Mouse (Mus musculus): Measurements from ENCODE around the gene Ptprs. TPM values are rescaled to one million over a fixed set of nuclear protein-coding genes. Genes with fewer than 3 reads are reported as not detected.

Ptprs gene
- total and polyA plus RNA-seq, 3 experiments: 51.6 to 324 (median 80.9) TPM

GRCm38 (mm10) chr17:56464817-56465216 lies 11.5 kb downstream of the Ptprs start:
- Histone ChIP-seq H3K27me3 (ENCODE audit: control insufficient read depth in 1 of 2, insufficient read depth in 2 of 2, low read length in 2 of 2) (no peaks in the 10 kb centered on the region), H3K9ac (ENCODE audit: control insufficient read depth, low read depth, low read length, poor library complexity, severe bottlenecking) (no peak overlapping the region), H3K4me3 (ENCODE audit: control insufficient read depth in 1 of 2, insufficient read depth in 1 of 2, low read depth in 2 of 2, low read length in 2 of 2) (no peak overlapping the region), H3K4me1 (ENCODE audit: control insufficient read depth in 1 of 2, insufficient read depth in 2 of 2, low read length in 2 of 2) (no peaks in the 10 kb centered on the region), H3K27ac (ENCODE audit: control insufficient read depth, low read depth, low read length) (no peak overlapping the region), H3K9me3 (replicated peaks; ENCODE audit: insufficient read depth, low read length) (no peaks in the 10 kb centered on the region), H3K36me3 (ENCODE audit: control insufficient read depth in 1 of 2, insufficient read depth in 2 of 2, low read length in 2 of 2) (0 out of 4 replicates have a peak, but pooled peaks cover 0 to 2% of the 10 kb centered on the region in 2 experiments), H3K79me2 (ENCODE audit: control insufficient read depth, insufficient read depth, low read length, poor library complexity) (peaks cover 32% of the 10 kb centered on the region)
- TF ChIP-seq ZMIZ1 (IDR thresholded peaks at IDR 0.05; ENCODE audit: low read depth, low read length) (no peak), SMC3 (IDR thresholded peaks at IDR 0.05; ENCODE audit: low read depth, low read length) (no peak), RAD21 (IDR thresholded peaks at IDR 0.05; ENCODE audit: low read depth, low read length) (no peak), ELF1 (IDR thresholded peaks at IDR 0.05; ENCODE audit: low read depth, low read length) (no peak), MYB (IDR thresholded peaks at IDR 0.05; ENCODE audit: low read depth, low read length) (no peak), TAL1 (IDR thresholded peaks at IDR 0.05; ENCODE audit: low read length) (no peak)
- no peak for DNase-seq (ENCODE audit: low read depth, low spot score)

GRCm38 (mm10) chr17:56464345-56464744 lies 11.9 kb downstream of the Ptprs start:
- H3K27me3 ChIP-seq (ENCODE audit: control insufficient read depth in 1 of 2, insufficient read depth in 2 of 2, low read length in 2 of 2): no peaks in the 10 kb centered on the region
- H3K36me3 ChIP-seq (ENCODE audit: control insufficient read depth in 1 of 2, insufficient read depth in 2 of 2, low read length in 2 of 2): 0 out of 4 replicates have a peak, but pooled peaks cover 0 to 2% of the 10 kb centered on the region in 2 experiments
- H3K27ac ChIP-seq (ENCODE audit: control insufficient read depth, low read depth, low read length): no peak overlapping the region
- H3K4me1 ChIP-seq (ENCODE audit: control insufficient read depth in 1 of 2, insufficient read depth in 2 of 2, low read length in 2 of 2): no peaks in the 10 kb centered on the region
- TF ChIP-seq ZKSCAN1 (IDR thresholded peaks at IDR 0.05; ENCODE audit: low read depth, low read length) (peak; percentile 85), POLR2AphosphoS5 (IDR thresholded peaks at IDR 0.05; ENCODE audit: borderline replicate concordance, low read depth, low read length) (no peak)
- H3K9ac ChIP-seq (ENCODE audit: control insufficient read depth, low read depth, low read length, poor library complexity, severe bottlenecking): no peak overlapping the region
- peaks cover 30% of the 10 kb centered on the region for H3K79me2 ChIP-seq (ENCODE audit: control insufficient read depth, insufficient read depth, low read length, poor library complexity)
- no peak for DNase-seq (ENCODE audit: low read depth, low spot score)
- no peaks in the 10 kb centered on the region for H3K9me3 ChIP-seq (replicated peaks; ENCODE audit: insufficient read depth, low read length)
- H3K4me3 ChIP-seq (ENCODE audit: control insufficient read depth in 1 of 2, insufficient read depth in 1 of 2, low read depth in 2 of 2, low read length in 2 of 2): no peak overlapping the region

GRCm38 (mm10) chr17:56463500-56463899 lies 12.8 kb downstream of the Ptprs start:
- Histone ChIP-seq H3K4me3 (ENCODE audit: control insufficient read depth in 1 of 2, insufficient read depth in 1 of 2, low read depth in 2 of 2, low read length in 2 of 2) (no peak overlapping the region), H3K27ac (ENCODE audit: control insufficient read depth, low read depth, low read length) (no peak overlapping the region), H3K36me3 (ENCODE audit: control insufficient read depth in 1 of 2, insufficient read depth in 2 of 2, low read length in 2 of 2) (no peaks in the 10 kb centered on the region), H3K9ac (ENCODE audit: control insufficient read depth, low read depth, low read length, poor library complexity, severe bottlenecking) (no peak overlapping the region), H3K4me1 (ENCODE audit: control insufficient read depth in 1 of 2, insufficient read depth in 2 of 2, low read length in 2 of 2) (no peaks in the 10 kb centered on the region), H3K79me2 (ENCODE audit: control insufficient read depth, insufficient read depth, low read length, poor library complexity) (peaks cover 25% of the 10 kb centered on the region), H3K9me3 (replicated peaks; ENCODE audit: insufficient read depth, low read length) (no peaks in the 10 kb centered on the region), H3K27me3 (ENCODE audit: control insufficient read depth in 1 of 2, insufficient read depth in 2 of 2, low read length in 2 of 2) (no peaks in the 10 kb centered on the region)
- DNase-seq (ENCODE audit: low read depth, low spot score): no peak
- TF ChIP-seq ZNF384 (IDR thresholded peaks at IDR 0.05; ENCODE audit: low read depth, low read length) (no peak), TBP (IDR thresholded peaks at IDR 0.05; ENCODE audit: low read depth, low read length) (no peak), UBTF (IDR thresholded peaks at IDR 0.05; ENCODE audit: borderline replicate concordance, insufficient read depth, low read depth, low read length) (no peak), BHLHE40 (IDR thresholded peaks at IDR 0.05; ENCODE audit: borderline replicate concordance, low read depth, low read length) (no peak), CHD1 (IDR thresholded peaks at IDR 0.05; ENCODE audit: low read depth, low read length) (no peak), USF1 (IDR thresholded peaks at IDR 0.05; ENCODE audit: low read depth, low read length) (no peak), SIN3A (IDR thresholded peaks at IDR 0.05; ENCODE audit: low read length) (no peak), GATA1 (IDR thresholded peaks at IDR 0.05; ENCODE audit: low read depth, low read length) (no peak), USF2 (IDR thresholded peaks at IDR 0.05; ENCODE audit: borderline replicate concordance in 1 of 2, insufficient read depth in 1 of 2, low read depth in 1 of 2, low read length in 2 of 2) (no peak), EP300 (IDR thresholded peaks at IDR 0.05; ENCODE audit: low read depth in 1 of 2, low read length in 2 of 2) (no peak), ELF1 (IDR thresholded peaks at IDR 0.05; ENCODE audit: low read depth, low read length) (no peak), JUND (IDR thresholded peaks at IDR 0.05; ENCODE audit: low read depth, low read length) (no peak), MAZ (IDR thresholded peaks at IDR 0.05; ENCODE audit: low read depth, low read length) (no peak), ETS1 (IDR thresholded peaks at IDR 0.05; ENCODE audit: low read depth, low read length) (no peak), TAL1 (IDR thresholded peaks at IDR 0.05; ENCODE audit: low read length) (no peak), HCFC1 (IDR thresholded peaks at IDR 0.05; ENCODE audit: low read depth, low read length) (no peak), POLR2A (IDR thresholded peaks at IDR 0.05; ENCODE audit: control insufficient read depth in 1 of 2, insufficient read depth in 1 of 2, low read depth in 1 of 2, low read length in 2 of 2, poor library complexity in 1 of 2) (no peak), MXI1 (IDR thresholded peaks at IDR 0.05; ENCODE audit: low read depth, low read length) (no peak), TCF12 (IDR thresholded peaks at IDR 0.05; ENCODE audit: low read depth, low read length) (no peak), ZKSCAN1 (IDR thresholded peaks at IDR 0.05; ENCODE audit: low read depth, low read length) (no peak)
